Mouse (Mus musculus): ENCODE data around the gene H2al3.

H2al3 gene

DNA sequence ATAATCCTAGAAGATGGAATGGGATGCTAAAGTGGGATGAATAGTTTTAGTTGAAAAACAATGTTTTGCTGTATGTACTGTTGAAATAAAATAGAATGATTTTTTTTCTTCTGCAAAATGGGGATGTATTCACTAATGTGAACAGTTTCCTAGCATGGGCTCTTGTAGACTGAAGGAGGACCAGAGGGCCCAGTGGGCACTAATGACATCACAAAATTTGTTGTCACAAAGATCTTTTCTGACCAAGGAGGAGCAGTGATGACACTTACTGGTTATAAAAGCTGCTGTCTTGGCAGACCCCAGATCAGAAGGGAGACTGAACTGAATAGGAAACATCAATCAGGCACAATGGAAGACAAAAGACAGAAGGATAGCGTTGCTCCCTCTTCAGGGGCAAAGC, at the start of gene H2al3:
TSS of gene H2al3 (plus strand) at position 301 of the 400 bp plus-strand sequence.
- no peak for DNase-seq (ENCODE audit: low spot score in 2 of 2)

DNA sequence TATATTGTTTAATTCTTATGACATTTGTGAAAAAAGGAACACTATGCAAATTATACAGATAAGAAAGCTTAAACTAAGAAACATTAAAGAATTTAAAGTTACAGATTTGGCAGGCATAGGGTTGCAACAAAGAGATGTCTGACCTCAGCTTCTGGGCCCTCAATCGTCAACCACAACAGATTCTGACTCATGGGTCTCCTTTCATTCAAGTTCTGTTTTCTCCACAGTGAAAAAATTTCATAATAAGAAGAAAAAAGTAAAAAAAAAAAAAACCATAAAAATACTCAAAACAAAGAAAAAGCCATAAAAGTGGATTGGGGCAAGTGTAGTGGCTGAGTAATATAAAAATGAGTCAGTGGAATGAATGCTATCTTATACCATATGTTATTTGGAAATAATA, 39.4 kb upstream of the H2al3 start:
- DNase-seq (ENCODE audit: low spot score in 2 of 2) = no peak

DNA sequence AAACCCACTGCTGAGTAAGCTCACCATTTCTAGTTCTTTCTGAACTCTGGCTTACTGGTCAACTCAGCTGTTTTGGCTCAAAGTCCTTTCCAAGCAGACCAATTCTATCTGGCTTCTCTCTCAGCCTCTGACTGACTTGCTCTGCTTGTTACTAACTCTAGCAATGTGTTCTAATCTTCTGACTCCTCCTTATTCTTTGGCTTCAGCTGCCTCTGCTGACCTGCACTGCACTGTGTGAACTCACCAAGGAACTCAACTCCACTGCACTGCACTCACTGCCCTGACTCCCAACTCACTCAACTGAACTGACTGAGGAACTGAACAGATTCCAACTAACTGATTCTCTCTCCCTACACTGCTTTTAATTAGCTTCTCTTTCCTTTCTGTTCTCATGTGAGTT, 37.0 kb upstream of the H2al3 start:
- DNase-seq (ENCODE audit: low spot score in 2 of 2) = no peak

DNA sequence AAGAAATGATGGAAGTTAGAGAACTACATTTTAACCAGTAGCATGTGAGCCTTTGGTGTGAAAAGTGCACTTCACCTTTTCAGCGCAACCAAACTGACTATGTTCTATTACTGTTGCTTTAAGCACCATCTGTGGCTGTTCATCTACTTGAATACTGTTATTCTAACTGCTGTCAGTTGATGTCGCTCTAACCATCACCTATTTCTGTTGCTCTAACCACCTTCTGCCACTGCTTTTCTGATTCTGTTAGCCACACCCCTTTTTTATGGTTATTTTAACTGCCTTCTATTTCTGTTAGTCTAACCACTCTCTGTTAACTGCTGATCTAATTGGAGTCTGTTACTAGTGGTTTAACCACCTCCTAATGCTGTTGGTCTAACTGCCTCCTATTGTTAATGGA, 14.7 kb upstream of the H2al3 start:
- no peak for DNase-seq (ENCODE audit: low spot score in 2 of 2)

DNA sequence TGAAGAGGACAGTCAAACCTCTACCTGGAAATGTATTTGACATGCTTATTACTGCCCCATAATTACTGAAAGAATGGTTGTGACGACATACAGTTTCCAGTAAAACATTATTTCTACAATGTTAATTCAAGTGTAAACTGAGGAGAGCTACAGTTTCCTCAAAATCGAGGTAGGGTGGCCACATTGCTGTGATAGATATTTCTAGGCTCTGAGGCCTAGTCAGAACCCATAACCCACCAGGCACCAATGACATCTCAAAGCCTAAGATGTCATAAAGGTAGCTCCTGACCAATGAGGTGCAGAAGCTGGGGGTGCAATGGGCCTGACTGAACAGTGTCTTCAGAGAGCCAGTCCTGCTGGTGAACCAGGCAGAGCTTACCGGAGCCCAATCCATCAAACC, 2.9 kb upstream of the H2al3 start, which contains the start of gene Hypm:
TSS of gene Hypm (plus strand) at position 301 of the 400 bp plus-strand sequence.
- no peak for DNase-seq (ENCODE audit: low spot score in 2 of 2)

DNA sequence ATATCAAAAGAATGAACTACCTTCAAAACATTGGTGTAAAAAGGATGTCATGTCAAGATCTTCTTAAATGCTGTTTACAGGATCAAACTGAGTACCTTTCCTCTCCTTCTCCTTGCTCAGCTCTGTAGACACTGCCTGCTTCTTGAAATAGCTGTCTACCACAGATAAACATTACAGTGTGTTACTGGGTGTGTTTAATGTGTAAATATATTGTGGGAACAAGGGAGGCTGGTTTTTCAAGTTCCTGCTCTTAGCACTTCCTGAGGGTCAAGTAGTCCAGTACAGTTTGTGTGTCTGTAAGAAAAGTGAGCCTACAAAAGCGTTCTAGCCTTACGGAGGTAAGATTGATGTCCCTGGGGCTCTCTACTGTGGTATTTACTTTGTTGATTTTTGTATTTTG, 12.4 kb downstream of the H2al3 start:
- no peak for DNase-seq (ENCODE audit: low spot score in 2 of 2)

DNA sequence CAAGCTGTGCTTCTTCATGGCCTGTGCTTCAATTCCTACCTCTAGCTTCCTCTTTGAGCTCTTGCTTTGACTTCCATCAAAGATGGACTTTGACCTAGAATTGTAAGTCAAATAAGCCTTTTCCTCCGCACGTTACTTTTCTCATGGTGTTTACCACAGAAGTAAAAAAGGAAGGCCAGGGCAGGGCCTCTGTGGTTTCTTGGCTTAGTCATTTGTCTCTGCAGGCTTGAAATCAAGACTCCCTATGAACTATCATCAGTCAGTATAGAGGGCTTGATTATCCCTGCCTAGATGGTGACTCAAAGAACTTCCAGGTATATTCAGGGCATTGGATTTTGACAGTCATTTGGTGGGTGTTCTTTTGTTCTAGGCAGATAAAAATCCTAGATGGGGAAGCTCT, 26.0 kb downstream of the H2al3 start:
- no peak for DNase-seq (ENCODE audit: low spot score in 2 of 2)

DNA sequence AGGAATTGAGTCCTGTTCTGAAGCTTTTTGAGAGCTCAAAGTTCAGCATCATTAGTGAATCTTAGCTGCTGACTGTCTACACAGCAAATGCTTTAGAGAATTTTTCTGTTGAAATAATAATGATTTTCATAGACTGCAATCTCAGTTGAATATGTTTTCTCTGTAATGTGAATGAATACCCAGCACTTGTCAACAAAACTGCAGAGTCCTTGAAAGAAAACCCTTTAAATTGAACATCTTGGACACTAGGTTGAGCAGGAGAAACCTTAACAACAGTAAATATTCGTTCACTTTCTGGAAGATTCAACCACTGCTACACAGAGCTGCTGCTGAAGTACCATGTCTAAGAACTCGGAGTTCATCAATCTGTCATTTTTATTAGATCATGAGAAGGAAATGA, 35.8 kb downstream of the H2al3 start, which contains the start of gene Sytl5:
TSS of gene Sytl5 (plus strand) at position 301 of the 400 bp plus-strand sequence.
- DNase-seq (ENCODE audit: low spot score in 2 of 2) = no peak
